Comparison of ENCODE assay signal across 20 mouse cellular contexts in genomic region chr9:74758025-74758424, GRCm38 (mm10).
DNase-seq lines count a peak whose midpoint lies in the region; ATAC-seq and TF ChIP-seq lines count a peak whose summit lies in the region.
"Had no signal": no experiment of that assay in that cellular context is flagged by ENCODE, and none has a peak within 500 bp of the region (broad histone marks: within the 10 kb centered on the region; RNA-seq: fewer than 3 reads in every experiment).

No protein-coding gene starts in this region.

- no peak overlapping the region for H3K9ac ChIP-seq in hindbrain, postnatal 0 days (replicated peaks; ENCODE audit: low read length)
- no peak overlapping the region for H3K9ac ChIP-seq in hindbrain, embryonic 11.5 days (ENCODE audit: low read depth, low read length)
- H3K9ac ChIP-seq in MEL (ENCODE audit: control insufficient read depth, low read depth, low read length, poor library complexity, severe bottlenecking): no peak overlapping the region
- H3K9ac ChIP-seq: embryonic facial prominence, embryonic 12.5 days; forebrain, embryonic 13.5 days; forebrain, embryonic 15.5 days; forebrain, postnatal 0 days had no signal

- in situ Hi-C loops in Patski (cut with MboI; ENCODE audit: low pct_unique_long_range_greater_than_20kb): no loop called here

- TF ChIP-seq CTCF in hindbrain, postnatal 0 days (IDR thresholded peaks at IDR 0.05; ENCODE audit: low read depth): peak; percentile 16; the same call in 1 of the 2 replicates
- TF ChIP-seq CTCF in MEL (IDR thresholded peaks at IDR 0.05 in 2 of 3, conservative IDR thresholded peaks at IDR 0.05 in 1 of 3; ENCODE audit: control insufficient read depth in 1 of 3, insufficient read depth in 1 of 3, low read depth in 2 of 3, low read length in 3 of 3, poor library complexity in 1 of 3, severe bottlenecking in 1 of 3) (peak; percentile 16 to 47 (median 19); a peak in 5 of 6 replicates), Patski (IDR thresholded peaks at IDR 0.05) (peak; percentile 18)

- peak; percentile 19 for TF ChIP-seq RAD21 in MEL (IDR thresholded peaks at IDR 0.05; ENCODE audit: low read depth, low read length)

- no peak for DNase-seq in hindbrain, postnatal 0 days (ENCODE audit: low spot score)
- no peak for DNase-seq in hindbrain, embryonic 11.5 days (ENCODE audit: low spot score)
- DNase-seq in MEL (ENCODE audit: low read depth, low spot score) (peak; percentile 85), Patski (ENCODE audit: low read depth, low spot score) (no peak), ZHBTc4 (ENCODE audit: low read depth, low spot score) (peak; percentile 9)
- DNase-seq in layer of hippocampus, postnatal 36 days: no peak
- DNase-seq in adrenal gland, adult 2 months: no peak
- DNase-seq: adrenal gland, adult 8-10 months; adrenal gland, postnatal 14 days; adrenal gland, postnatal 36 days; cerebellum, adult 11-12 months; cerebellum, adult 2 months; cerebellum, adult 9-10 months; cerebellum, postnatal 10 days; cerebellum, postnatal 25 days; forebrain, postnatal 0 days had no signal

- no peak for ATAC-seq in hindbrain, postnatal 0 days
- no peak for ATAC-seq in hindbrain, embryonic 11.5 days (ENCODE audit: low FRiP score)
- ATAC-seq in Patski: no peak
- ATAC-seq: forebrain, embryonic 13.5 days; forebrain, embryonic 15.5 days; forebrain, postnatal 0 days had no signal

- H3K9me3 ChIP-seq in hindbrain, postnatal 0 days (ENCODE audit: low read length): no peaks in the 10 kb centered on the region
- H3K9me3 ChIP-seq in hindbrain, embryonic 11.5 days (ENCODE audit: control insufficient read depth, low read length): no peaks in the 10 kb centered on the region
- H3K9me3 ChIP-seq in MEL (replicated peaks; ENCODE audit: insufficient read depth, low read length): no peaks in the 10 kb centered on the region
- H3K9me3 ChIP-seq: embryonic facial prominence, embryonic 10.5 days; embryonic facial prominence, embryonic 12.5 days; forebrain, embryonic 13.5 days; forebrain, embryonic 15.5 days had no signal

- no peaks in the 10 kb centered on the region for H3K27me3 ChIP-seq in hindbrain, postnatal 0 days (ENCODE audit: insufficient read depth, low read length)
- no peaks in the 10 kb centered on the region for H3K27me3 ChIP-seq in hindbrain, embryonic 11.5 days (ENCODE audit: control insufficient read depth, insufficient read depth, low read length)
- H3K27me3 ChIP-seq in MEL (ENCODE audit: control insufficient read depth in 1 of 2, insufficient read depth in 2 of 2, low read length in 2 of 2) (no peaks in the 10 kb centered on the region), Patski (peaks cover 4% of the 10 kb centered on the region)
- H3K27me3 ChIP-seq: embryonic facial prominence, embryonic 12.5 days; forebrain, embryonic 13.5 days; forebrain, embryonic 15.5 days had no signal

- H3K4me2 ChIP-seq in hindbrain, postnatal 0 days (ENCODE audit: low read depth, low read length): no peak overlapping the region
- no peak overlapping the region for H3K4me2 ChIP-seq in hindbrain, embryonic 11.5 days (replicated peaks; ENCODE audit: low read depth, low read length)
- H3K4me2 ChIP-seq: embryonic facial prominence, embryonic 12.5 days; forebrain, embryonic 13.5 days; forebrain, embryonic 15.5 days had no signal

- no peak for TF ChIP-seq POLR2A in MEL (IDR thresholded peaks at IDR 0.05; ENCODE audit: control insufficient read depth in 1 of 2, insufficient read depth in 1 of 2, low read depth in 1 of 2, low read length in 2 of 2, poor library complexity in 1 of 2)

- H3K27ac ChIP-seq in hindbrain, postnatal 0 days: no peak overlapping the region
- no peak overlapping the region for H3K27ac ChIP-seq in hindbrain, embryonic 11.5 days (ENCODE audit: low read depth, low read length)
- peak overlapping the region; percentile 98 for H3K27ac ChIP-seq in MEL (ENCODE audit: control insufficient read depth, low read depth, low read length)
- H3K27ac ChIP-seq: embryonic facial prominence, embryonic 10.5 days; embryonic facial prominence, embryonic 12.5 days; forebrain, embryonic 13.5 days; forebrain, embryonic 15.5 days had no signal

- H3K36me3 ChIP-seq in hindbrain, postnatal 0 days (ENCODE audit: insufficient read depth, low read length): no peaks in the 10 kb centered on the region
- no peaks in the 10 kb centered on the region for H3K36me3 ChIP-seq in hindbrain, embryonic 11.5 days (ENCODE audit: control insufficient read depth, insufficient read depth, low read length)
- H3K36me3 ChIP-seq in MEL (ENCODE audit: control insufficient read depth in 1 of 2, insufficient read depth in 2 of 2, low read length in 2 of 2): peaks cover 0 to 15% of the 10 kb centered on the region in 2 experiments; a peak in 2 of 4 replicates
- H3K36me3 ChIP-seq: embryonic facial prominence, embryonic 10.5 days; embryonic facial prominence, embryonic 12.5 days; forebrain, embryonic 15.5 days had no signal

- H3K4me1 ChIP-seq in hindbrain, postnatal 0 days (ENCODE audit: insufficient read depth, low read length): no peaks in the 10 kb centered on the region
- no peaks in the 10 kb centered on the region for H3K4me1 ChIP-seq in hindbrain, embryonic 11.5 days (replicated peaks; ENCODE audit: control insufficient read depth, insufficient read depth, low read length)
- peaks cover 3 to 5% of the 10 kb centered on the region in 2 experiments; a peak in 2 of 4 replicates for H3K4me1 ChIP-seq in MEL (ENCODE audit: control insufficient read depth in 1 of 2, insufficient read depth in 2 of 2, low read length in 2 of 2)
- H3K4me1 ChIP-seq: embryonic facial prominence, embryonic 10.5 days; embryonic facial prominence, embryonic 12.5 days; forebrain, embryonic 13.5 days; forebrain, embryonic 15.5 days had no signal

- no peak overlapping the region for H3K4me3 ChIP-seq in hindbrain, postnatal 0 days (ENCODE audit: low read length)
- no peak overlapping the region for H3K4me3 ChIP-seq in hindbrain, embryonic 11.5 days (ENCODE audit: low read depth, low read length)
- H3K4me3 ChIP-seq in MEL (ENCODE audit: control insufficient read depth in 1 of 2, insufficient read depth in 1 of 2, low read depth in 2 of 2, low read length in 2 of 2): no peak overlapping the region
- H3K4me3 ChIP-seq: embryonic facial prominence, embryonic 10.5 days; embryonic facial prominence, embryonic 12.5 days; forebrain, embryonic 13.5 days; forebrain, embryonic 15.5 days had no signal

- peak; percentile 91 to 94 for TF ChIP-seq EP300 in MEL (IDR thresholded peaks at IDR 0.05; ENCODE audit: low read depth in 1 of 2, low read length in 2 of 2)

- WGBS in hindbrain, postnatal 0 days: 72% methylated on average over 3 of the region's 3 CpGs
- WGBS in hindbrain, embryonic 11.5 days: 75% methylated on average over 3 of the region's 3 CpGs

- CTCF ChIA-PET in Patski (lab: Charles Lee): no interaction called here

- POLR2A ChIA-PET in Patski (lab: Charles Lee): no interaction called here

- no peaks in the 10 kb centered on the region for H3K79me2 ChIP-seq in MEL (ENCODE audit: control insufficient read depth, insufficient read depth, low read length, poor library complexity)

TF ChIP-seq in MEL, 35 proteins besides CTCF, POLR2A, EP300 and RAD21:
- TF ChIP-seq ZC3H11A (IDR thresholded peaks at IDR 0.05; ENCODE audit: low read depth, low read length) (peak; percentile 26; the same call in 1 of the 2 replicates), NRF1 (IDR thresholded peaks at IDR 0.05; ENCODE audit: insufficient read depth, low read depth, low read length, poor library complexity, severe bottlenecking) (no peak), UBTF (IDR thresholded peaks at IDR 0.05; ENCODE audit: borderline replicate concordance, insufficient read depth, low read depth, low read length) (no peak), BHLHE40 (IDR thresholded peaks at IDR 0.05; ENCODE audit: borderline replicate concordance, low read depth, low read length) (peak; percentile 24; the same call in 1 of the 2 replicates), SMC3 (IDR thresholded peaks at IDR 0.05; ENCODE audit: low read depth, low read length) (peak; percentile 22; the same call in 1 of the 2 replicates), TCF12 (IDR thresholded peaks at IDR 0.05; ENCODE audit: low read depth, low read length) (peak; percentile 87), ETS1 (IDR thresholded peaks at IDR 0.05; ENCODE audit: low read depth, low read length) (peak; percentile 86), SIN3A (IDR thresholded peaks at IDR 0.05; ENCODE audit: low read length) (peak; percentile 65), MAZ (IDR thresholded peaks at IDR 0.05; ENCODE audit: low read depth, low read length) (no peak), NELFE (IDR thresholded peaks at IDR 0.05; ENCODE audit: low read depth, low read length) (no peak), MAFK (IDR thresholded peaks at IDR 0.05; ENCODE audit: borderline replicate concordance, low read depth, low read length) (0 out of 2 replicates have a peak, but pooled peaks have one; percentile 50), HCFC1 (IDR thresholded peaks at IDR 0.05; ENCODE audit: low read depth, low read length) (no peak), RCOR1 (IDR thresholded peaks at IDR 0.05; ENCODE audit: low read depth, low read length) (peak; percentile 79), TAL1 (IDR thresholded peaks at IDR 0.05; ENCODE audit: low read length) (peak; percentile 42), MYB (IDR thresholded peaks at IDR 0.05; ENCODE audit: low read depth, low read length) (peak; percentile 54), GATA1 (IDR thresholded peaks at IDR 0.05; ENCODE audit: low read depth, low read length) (peak; percentile 93), ZMIZ1 (IDR thresholded peaks at IDR 0.05; ENCODE audit: low read depth, low read length) (no peak), ZNF384 (IDR thresholded peaks at IDR 0.05; ENCODE audit: low read depth, low read length) (no peak)

Comparison
In these comparisons a context has a peak if more than half of its experiments do, and no peak if none do; other contexts are left out.
1. DNase-seq: peak in MEL (single experiment) and ZHBTc4 (single experiment); none in hindbrain, postnatal 0 days (single experiment), hindbrain, embryonic 11.5 days (single experiment), Patski (single experiment), layer of hippocampus, postnatal 36 days (0 of 2) and adrenal gland, adult 2 months (single experiment).
2. Peak in every context shown above with its lines, with median percentiles within 50 percentile points of each other: CTCF ChIP-seq.